Mouse (Mus musculus) heart, adult 11 months (tissue): ENCODE measurements around the gene Fam169a.
"Not testable (repeated sequence)": the region's sequence is repeated elsewhere in the genome, so short reads cannot be mapped to it uniquely, and the experiment has no call there.

Experiments used
- DNase-seq: peaks from one replicate; pipeline ENCODE4 v3.0.0; 2022

The Fam169a gene

DNA sequence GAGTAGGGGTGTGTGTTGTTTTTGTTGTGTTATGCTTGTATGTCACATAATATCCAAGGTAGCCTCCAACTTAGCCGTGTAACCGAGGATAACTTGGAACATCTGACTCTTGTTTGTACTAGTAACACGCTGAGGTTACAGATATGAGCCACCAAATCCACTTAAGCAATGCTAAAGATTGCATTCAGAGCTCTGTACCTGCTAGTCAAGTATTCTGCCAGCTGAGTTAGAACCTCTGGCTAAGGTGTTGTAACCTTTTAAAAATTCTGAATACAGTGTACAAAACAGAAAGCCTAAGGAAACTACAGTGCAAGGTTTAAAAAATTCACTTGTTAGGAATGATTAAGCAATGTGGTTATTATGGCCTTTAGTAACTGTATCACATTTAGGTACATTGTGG lies 13.5 kb downstream of the Fam169a start:
- DNase-seq = peak; percentile 12

DNA sequence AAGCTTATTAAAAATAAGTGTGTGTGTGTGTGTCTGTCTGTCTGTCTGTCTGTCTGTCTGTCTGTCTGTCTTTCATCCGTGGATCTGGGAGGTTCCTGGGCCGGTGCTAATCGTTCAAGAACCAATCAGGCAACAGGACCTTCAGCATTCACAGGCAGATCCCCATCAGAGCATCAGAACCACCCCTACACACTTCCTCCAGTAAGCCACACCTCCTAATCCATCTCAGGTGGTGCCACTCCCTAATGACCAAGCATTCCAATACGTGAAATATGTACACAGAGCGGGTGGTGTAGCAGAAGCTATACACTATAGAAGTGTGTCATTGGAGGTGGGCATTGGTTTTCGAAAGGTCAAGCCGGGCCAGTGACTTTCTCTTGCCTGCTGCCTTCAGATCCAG lies 15.3 kb downstream of the Fam169a start:
- peak; percentile 43 for DNase-seq

DNA sequence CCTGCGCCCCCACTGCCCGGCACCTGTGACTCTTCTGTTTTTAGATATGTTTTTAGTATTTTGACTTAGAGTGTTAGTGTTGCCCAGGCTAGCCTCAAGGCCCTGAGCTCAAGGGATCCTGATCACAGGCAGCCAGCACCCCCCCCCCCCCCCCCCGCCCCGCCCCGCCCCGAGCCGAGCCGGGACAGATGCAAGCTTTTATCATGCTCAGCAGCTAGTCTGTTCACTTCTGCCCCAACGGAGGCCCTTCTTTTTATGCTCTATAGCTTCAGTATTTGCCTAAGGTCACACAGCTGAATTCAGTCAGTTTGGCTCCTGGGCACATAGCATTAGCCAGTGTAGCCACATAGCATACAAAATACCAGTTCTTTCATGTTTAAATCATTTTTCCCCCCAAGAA lies 19.2 kb downstream of the Fam169a start:
- DNase-seq = peak; percentile 31

DNA sequence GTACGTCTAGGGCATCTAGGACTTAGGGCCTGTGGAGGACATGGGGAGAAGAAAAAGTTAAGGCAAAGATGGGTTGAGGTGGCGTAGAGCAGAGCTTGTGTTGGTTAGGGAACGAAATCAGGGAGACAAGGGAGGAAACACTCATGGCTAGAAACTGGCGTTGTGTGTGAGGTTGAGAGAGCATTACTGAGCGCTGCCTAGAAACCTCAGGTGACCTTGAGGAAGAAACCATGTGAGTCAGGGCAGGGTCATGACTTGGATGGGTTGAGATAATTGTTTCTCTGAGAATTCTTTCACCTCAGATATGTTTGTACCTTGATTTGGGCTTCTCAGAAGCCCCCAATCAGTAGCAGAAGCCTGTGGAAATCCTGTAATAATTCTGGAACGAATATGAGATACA lies 20.3 kb downstream of the Fam169a start:
- peak; percentile 41 for DNase-seq

DNA sequence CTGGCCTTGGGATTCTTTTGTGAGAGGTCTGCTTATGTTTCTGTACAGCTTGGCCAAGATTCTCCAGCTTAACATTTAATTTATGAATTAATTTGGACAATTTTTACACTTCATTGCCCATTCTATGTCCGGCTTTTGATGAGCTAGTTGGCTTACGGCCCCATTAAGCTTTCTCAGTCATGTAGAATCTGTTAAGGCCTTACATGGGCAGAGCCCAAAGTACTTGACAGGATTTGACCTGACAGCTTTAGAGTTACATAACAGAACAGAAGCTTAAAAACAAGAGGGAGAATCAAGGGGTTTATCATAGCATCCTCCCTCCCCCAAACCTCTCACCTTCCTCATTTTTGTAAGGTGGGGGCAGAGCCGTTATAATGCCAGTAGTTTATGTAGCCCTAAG lies 21.1 kb downstream of the Fam169a start:
- DNase-seq = peak; percentile 22

- no peak for DNase-seq
Observed at GRCm38 (mm10) chr13:97095726-97096125, 28.6 kb downstream of the Fam169a start.

DNA sequence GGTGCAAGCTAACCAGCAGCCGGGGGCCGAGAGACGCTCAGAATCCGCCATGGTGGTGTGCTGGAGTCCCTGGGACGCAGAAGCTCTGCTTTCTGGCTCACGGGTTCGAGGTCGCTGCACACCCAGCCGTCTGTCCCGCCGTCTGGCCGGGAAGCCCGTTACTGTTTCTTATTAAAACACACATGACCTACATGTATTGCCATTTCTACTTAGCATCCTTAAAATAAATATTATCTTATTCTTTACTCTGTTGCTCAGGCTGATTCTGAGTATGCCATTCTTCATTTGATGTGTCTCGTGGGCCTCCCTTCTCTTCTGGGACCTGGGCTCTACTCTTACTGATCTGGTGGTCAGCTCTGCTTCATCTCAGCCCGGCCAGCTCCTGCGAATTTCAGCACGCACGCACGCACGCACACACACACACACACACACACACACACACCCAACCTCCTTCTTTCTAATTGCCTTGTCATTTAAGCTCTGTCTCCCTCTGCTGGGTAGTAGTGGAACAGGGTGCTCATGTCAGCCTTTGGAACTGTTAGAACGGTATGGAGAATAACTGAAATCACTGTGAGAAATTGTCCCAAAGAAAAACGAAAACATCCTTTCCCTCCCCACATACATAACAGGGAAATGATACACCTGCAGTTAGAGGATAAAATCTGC lies 32.2 kb downstream of the Fam169a start, which contains the start of gene Gm6169:
Gene Gm6169, minus strand, starts transcription at position 51 of the 666 bp plus-strand sequence.
- DNase-seq = no peak

GRCm38 (mm10) chr13:97104996-97105395 lies 37.9 kb downstream of the Fam169a start:
- DNase-seq = no peak

GRCm38 (mm10) chr13:97107721-97108120 lies 40.6 kb downstream of the Fam169a start:
- not testable (repeated sequence) for DNase-seq

DNA sequence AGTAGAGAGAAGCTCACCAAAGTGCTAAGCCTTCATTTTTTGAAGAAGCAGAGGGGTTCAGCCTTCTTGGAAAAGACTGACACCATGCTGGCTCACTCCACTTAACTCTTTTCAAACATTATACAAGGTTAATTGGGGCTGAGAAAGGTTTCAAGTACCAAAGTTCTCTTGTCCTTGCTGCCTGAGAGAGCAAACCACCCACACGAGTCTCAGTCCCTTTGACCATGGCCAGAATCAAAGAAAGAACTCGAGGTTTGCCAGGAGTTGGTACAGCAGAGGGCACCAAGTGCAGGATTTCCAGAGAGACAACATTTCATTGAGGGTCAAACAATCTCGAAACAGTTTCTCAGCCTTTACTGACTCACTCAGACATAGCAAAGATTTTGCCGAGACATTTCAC lies 42.0 kb downstream of the Fam169a start:
- no peak for DNase-seq

GRCm38 (mm10) chr13:97121341-97121740 lies 54.3 kb downstream of the Fam169a start:
- DNase-seq = no peak

DNA sequence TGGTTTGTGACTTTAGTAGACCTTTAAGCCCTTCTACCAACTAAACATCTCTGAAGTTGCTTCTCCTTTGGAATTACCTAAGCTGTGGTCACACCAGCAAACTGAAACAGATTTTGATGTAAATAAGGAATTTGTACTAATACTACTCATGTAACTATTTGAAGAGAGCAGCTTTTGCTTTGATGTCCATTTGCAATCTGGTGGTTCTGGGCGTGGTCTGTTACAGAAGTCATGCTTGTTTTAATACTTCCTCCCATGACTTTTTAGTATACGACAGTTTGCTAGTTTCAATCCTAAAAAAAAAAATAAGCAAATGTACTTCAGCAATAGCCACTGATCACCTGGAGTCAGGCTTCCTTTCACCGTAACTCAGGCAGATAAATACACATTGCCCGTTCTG lies 62.6 kb downstream of the Fam169a start:
- DNase-seq = not testable (repeated sequence)

GRCm38 (mm10) chr13:97130413-97130812 lies 63.3 kb downstream of the Fam169a start:
- DNase-seq = not testable (repeated sequence)

DNA sequence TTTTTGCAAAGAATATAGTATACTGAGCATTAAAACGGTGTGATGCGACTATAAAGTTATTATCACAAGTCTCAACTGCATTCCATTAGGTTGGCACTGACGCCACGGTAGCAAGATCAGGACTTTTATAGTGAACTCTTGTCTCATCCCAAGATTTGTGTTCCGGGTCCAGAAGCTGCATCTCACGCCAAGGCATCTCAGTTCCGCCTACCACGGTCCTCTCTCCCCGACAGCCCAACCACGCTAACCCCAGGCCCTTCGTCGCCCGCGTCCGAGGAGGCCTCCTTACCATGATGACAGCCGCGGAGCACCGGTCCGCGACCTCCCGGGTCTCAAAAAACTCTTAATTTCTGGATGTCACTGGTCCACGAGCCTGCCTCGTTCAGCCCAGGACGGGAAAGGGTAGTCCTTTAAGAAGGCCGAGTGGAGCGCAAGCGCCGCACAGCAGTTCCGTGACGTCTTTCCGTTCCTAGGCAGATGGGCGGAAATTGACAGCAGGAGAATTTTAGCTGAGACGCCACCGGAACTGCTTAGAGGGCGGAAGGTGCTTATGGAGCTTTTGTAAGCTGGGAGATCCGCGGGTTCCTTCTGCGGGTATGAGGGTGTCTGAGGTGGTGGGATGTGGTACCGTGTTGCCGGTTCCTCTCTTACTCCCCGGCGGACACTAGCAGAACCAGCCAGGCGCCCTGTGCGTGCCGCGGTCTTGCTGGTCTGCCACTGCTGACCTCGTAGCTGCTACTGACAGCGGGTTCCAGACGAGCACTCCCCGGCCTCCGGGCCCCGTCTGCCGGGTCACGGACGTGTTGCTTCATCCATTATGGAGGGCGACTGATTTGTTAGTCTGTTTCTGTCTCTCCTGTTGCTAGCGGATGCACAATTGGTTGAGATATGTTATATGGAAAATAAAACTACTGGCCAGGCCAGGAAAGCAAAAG lies 70.6 kb downstream of the Fam169a start, which contains the start of the genes Gfm2 and Nsa2:
Gene Gfm2, plus strand, starts transcription at position 472 of the 935 bp plus-strand sequence.
Gene Nsa2, minus strand, starts transcription at position 472 of the 935 bp plus-strand sequence.
- peak; percentile 99 for DNase-seq

DNA sequence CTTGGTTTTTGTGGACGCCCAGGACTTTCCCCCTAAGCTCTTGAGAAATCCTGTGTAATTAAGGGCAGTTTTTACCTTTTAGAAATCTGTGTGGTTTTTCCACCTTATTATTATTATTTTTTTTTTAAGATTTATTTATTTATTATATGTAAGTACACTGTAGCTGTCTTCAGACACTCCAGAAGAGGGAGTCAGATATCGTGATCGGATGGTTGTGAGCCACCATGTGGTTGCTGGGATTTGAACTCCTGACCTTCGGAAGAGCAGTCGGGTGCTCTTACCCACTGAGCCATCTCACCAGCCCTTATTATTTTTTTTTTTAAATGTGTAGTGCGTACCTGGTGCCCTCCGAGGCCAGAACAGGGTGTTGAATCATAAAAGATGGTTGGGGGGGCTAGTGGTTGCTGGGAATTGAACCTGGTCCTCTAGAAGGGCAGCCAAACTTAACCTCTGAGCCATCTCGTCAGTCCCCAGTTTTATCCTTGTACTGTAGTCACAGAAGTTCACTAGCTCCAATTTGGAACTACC lies 71.4 kb downstream of the Fam169a start:
- DNase-seq = not testable (repeated sequence)

DNA sequence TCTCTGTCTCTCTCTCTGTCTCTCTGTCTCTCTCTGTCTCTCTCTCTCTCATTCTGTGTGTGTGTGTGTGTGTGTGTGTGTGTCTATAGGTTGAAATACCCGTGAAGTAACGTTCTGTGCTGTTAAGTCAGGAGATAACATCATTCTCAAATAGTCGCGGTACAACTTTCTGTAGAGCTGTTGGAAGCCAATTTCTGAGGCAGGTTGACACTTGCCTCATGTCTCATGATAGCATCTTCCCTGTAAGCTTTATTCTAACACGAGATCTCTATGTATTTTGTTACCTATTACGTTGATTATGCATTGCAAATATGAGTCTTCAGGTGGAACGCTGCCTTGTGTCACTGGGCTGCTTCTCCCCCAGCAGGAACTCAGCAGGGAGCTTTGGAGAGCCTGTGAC lies 75.2 kb downstream of the Fam169a start:
- no peak for DNase-seq

GRCm38 (mm10) chr13:97145834-97146233 lies 78.7 kb downstream of the Fam169a start:
- DNase-seq = no peak

GRCm38 (mm10) chr13:97175520-97176264 lies 108.6 kb downstream of the Fam169a start:
- no peak for DNase-seq

GRCm38 (mm10) chr13:97176731-97177130 lies 109.6 kb downstream of the Fam169a start:
- no peak for DNase-seq

GRCm38 (mm10) chr13:97178943-97179342 lies 111.9 kb downstream of the Fam169a start:
- peak; percentile 85 for DNase-seq

DNA sequence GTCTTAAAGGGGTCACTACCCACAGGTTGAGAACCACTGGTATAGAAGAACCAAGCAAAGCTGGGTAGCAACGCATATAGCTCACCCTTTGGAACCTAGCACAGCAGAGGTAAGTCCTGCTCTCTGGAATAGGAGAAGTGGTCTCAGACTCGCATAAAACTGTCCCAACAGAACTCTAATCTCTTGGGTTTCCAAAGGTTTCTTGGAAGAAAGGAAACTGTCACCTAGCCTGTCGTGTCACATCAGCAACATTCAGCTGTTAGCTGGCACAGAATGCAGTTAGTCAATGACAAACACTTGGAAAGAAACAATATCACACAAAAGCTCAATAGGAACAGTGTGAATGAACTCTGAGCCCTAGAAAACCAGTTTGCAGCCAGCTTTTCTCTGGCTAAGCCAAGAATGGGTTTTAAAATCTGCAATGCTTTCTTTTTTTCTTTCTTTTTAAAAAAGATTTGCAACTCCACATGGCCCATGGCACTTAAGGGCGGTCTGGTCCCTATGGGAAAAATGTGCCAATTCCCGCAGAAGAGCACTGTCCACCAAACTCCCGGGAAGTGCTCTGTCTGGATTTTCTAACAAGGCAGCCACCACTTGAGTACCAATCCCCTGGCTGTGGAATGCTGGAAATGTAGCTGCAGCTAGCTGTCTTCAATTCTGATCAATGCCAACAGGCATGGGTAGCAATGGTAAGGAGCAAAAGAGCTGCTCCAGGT lies 113.2 kb downstream of the Fam169a start:
- DNase-seq = peak; percentile 35
